Mouse (Mus musculus) induced T-regulatory cell, adult 2 months (primary cell): Measurements from ENCODE around the gene Ifnar1.

Experiments
- DNase-seq: peaks from one replicate; pipeline ENCODE4 v3.0.0-alpha.2; 2012; ENCODE audit warnings: low read depth

The Ifnar1 gene

GRCm38 (mm10) chr16:91541573-91542081, 56.6 kb downstream of the Ifnar1 start:
- peak; percentile 55 for DNase-seq

GRCm38 (mm10) chr16:91543619-91544018, 58.6 kb downstream of the Ifnar1 start:
- DNase-seq = no peak

DNA sequence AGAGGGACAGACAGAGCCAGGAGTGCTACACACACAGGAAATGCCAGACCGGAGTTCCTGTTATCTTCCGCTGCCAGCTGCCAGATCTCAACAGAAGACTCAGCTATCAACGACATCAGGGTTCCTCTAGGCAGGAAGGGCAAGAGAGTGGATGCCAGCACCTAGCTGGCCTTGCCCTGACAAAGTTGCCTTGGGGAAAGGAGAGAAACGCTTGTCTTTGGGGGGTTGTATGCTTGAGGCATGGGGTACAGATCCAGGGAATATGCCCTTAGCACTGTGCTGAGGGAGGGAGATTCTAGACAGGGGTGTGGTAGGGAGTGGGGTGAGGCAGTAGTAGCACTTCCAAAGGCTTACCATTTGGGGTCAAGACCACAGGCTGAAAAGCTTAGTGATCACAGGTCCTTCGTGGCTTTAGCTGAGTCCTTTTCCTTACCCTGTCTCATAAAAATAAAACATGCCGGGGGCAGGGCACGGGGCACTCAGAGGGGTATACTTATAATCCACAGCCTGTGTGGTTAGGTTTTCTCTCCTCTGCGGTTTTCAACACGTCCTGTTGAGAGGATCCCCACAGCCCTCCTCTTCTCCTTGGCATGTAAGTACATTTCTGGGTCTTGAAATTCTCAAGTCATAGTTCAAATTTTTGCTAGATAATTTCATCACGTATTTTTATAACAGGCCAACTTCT, 60.7 kb downstream of the Ifnar1 start:
- DNase-seq = peak; percentile 77

- peak; percentile 70 for DNase-seq
These were observed 61.4 kb downstream of the Ifnar1 start for GRCm38 (mm10) chr16:91546391-91546835.

- DNase-seq = peak; percentile 62
These were observed 62.1 kb downstream of the Ifnar1 start, which contains the start of gene Ifngr2 for GRCm38 (mm10) chr16:91546836-91547741. Gene Ifngr2, plus strand, starts transcription at chr16:91547072.

DNA sequence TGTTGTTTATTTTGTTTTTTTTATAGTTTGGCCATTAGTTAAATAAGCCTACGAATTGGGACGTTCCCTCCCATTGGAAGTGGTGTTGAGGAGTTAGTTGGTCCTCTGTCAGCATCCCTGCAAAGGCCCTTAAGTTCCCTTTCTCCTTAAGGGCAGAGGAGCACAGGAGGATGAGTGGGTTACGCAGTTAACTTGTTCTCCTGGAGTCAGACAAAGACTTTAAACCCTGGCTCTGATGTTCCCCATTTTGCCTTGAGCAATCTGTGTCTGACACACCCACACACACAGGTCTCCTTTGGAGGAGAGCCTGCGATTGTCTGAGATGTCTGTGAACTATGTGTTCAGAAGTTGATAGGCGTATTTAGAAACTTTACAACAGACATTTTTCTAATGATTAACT, 62.9 kb downstream of the Ifnar1 start:
- peak; percentile 42 for DNase-seq

GRCm38 (mm10) chr16:91548586-91548985, 63.5 kb downstream of the Ifnar1 start:
- no peak for DNase-seq

GRCm38 (mm10) chr16:91548996-91549395, 64.0 kb downstream of the Ifnar1 start:
- DNase-seq = peak; percentile 50

- DNase-seq = peak; percentile 44
These were observed 64.6 kb downstream of the Ifnar1 start for GRCm38 (mm10) chr16:91549616-91550015.

- DNase-seq = no peak
These were observed 66.1 kb downstream of the Ifnar1 start for GRCm38 (mm10) chr16:91551081-91551524.

DNA sequence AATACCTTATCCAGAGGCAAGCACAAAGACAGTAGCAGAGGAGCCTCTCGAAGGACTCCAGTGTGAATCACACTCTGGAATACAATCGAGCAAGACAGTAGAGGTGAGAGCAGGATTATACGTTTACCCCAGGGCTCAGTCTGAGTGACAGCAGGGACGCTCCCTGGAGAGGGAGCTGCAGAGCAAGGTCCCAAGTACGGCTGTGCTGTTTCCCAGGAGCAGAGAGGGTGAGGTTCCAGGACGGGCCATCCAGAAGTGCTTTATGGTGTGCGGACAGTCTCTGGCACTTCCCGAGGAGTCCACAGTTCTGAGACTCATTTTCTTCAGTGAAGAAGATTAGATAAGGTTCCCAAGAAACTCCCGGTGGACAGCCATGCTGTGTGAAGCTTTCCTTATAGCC, 67.0 kb downstream of the Ifnar1 start:
- DNase-seq = no peak

GRCm38 (mm10) chr16:91553625-91554024, 68.6 kb downstream of the Ifnar1 start:
- DNase-seq = peak; percentile 61

DNA sequence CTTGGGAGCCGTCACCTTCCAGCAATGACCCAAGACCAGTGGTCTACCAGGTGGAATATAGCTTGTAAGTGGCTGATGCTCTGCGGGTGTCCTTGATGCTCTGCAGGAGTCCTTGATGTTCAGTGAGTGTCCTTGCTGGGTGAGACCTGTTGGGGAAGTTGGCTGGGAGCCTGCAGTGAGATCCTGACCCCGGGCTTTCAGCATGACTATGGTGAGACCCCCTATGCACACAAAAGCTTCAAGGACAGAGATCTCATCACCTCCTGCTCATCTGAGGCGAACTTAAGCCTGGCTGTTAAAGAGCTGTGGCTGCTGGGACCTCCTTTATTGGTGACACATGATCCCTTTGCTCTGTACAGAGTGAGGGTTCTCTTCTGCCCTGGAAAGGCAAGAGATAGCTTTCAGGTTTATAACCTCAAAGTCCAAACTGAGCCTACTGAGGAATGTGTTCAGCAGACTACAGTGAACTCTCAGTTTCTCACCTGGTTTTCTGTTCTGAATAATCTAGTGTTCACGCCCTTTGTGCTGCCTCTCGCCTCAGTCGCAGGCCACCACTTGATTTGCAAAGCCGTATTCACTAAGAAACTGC, 70.1 kb downstream of the Ifnar1 start:
- DNase-seq = no peak

- DNase-seq = no peak
These were observed 71.6 kb downstream of the Ifnar1 start for GRCm38 (mm10) chr16:91556659-91557058.
